Mouse (Mus musculus) cortical plate, adult 2 months (tissue): Measurements from ENCODE around the gene Glp2r.

Experiments
- CTCF ChIP-seq: fragments of 200-500 bp; IDR thresholded peaks from 2 replicates; pipeline ENCODE4 v1.5.1; 2011; ENCODE audit warnings: mild to moderate bottlenecking, control low read depth, low read length; ENCODE audit not compliant: insufficient read depth; ENCODE audit errors: extremely low read depth
- POLR2A ChIP-seq: fragments of 200-500 bp; IDR thresholded peaks from 2 replicates; pipeline ENCODE4 v1.6.1; 2011; ENCODE audit warnings: mild to moderate bottlenecking, low read length, control low read depth; ENCODE audit not compliant: insufficient read depth; ENCODE audit errors: extremely low read depth

DNA sequence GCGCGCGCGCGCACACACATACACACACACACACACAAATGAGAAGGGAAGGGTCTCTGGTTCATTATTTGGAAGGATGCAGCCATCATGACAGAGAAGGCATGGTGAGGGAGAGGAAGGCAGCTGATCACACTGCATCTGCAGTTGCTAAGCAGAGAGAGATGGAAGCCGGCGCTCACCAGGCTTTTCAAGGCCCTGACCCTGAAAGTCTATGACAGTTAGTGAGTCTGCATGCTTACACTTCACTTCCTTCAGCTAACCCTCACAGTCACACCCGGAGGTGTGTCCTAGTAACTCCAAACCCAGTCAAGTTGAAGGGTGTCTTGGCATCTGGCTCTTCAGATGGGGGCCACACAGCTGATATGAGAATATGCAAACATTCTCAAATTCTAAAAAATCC lies 128.5 kb downstream of the Glp2r start:
- TF ChIP-seq CTCF (no peak), POLR2A (no peak)
